Mouse (Mus musculus) NIH3T3 (cell line): ENCODE results near the gene Atp8b4.

Source experiments
- DNase-seq: peaks from one replicate; pipeline ENCODE4 v3.0.0-alpha.2; 2012; ENCODE audit warnings: low read depth

Atp8b4 gene

GRCm38 (mm10) chr2:126360688-126361087, 139.8 kb downstream of the Atp8b4 start:
- peak; percentile 51 for DNase-seq

GRCm38 (mm10) chr2:126359965-126360364, 140.5 kb downstream of the Atp8b4 start:
- DNase-seq: peak; percentile 26

- no peak for DNase-seq
These were observed 141.2 kb downstream of the Atp8b4 start for GRCm38 (mm10) chr2:126359278-126359677.

GRCm38 (mm10) chr2:126358741-126359140, 141.7 kb downstream of the Atp8b4 start:
- DNase-seq: no peak

GRCm38 (mm10) chr2:126355259-126355658, 145.2 kb downstream of the Atp8b4 start:
- no peak for DNase-seq

GRCm38 (mm10) chr2:126351811-126352210, 148.7 kb downstream of the Atp8b4 start:
- peak; percentile 92 for DNase-seq

GRCm38 (mm10) chr2:126343026-126343593, 157.4 kb downstream of the Atp8b4 start:
- no peak for DNase-seq

- DNase-seq: no peak
These were observed 159.0 kb downstream of the Atp8b4 start for GRCm38 (mm10) chr2:126341521-126341920.

- DNase-seq: no peak
These were observed 160.3 kb downstream of the Atp8b4 start for GRCm38 (mm10) chr2:126340201-126340600.

GRCm38 (mm10) chr2:126339516-126339915, 161.0 kb downstream of the Atp8b4 start:
- DNase-seq: no peak

GRCm38 (mm10) chr2:126337143-126337542, 163.3 kb downstream of the Atp8b4 start:
- no peak for DNase-seq

- no peak for DNase-seq
These were observed 168.7 kb downstream of the Atp8b4 start for GRCm38 (mm10) chr2:126331794-126332193.

GRCm38 (mm10) chr2:126323206-126323605, 177.3 kb downstream of the Atp8b4 start:
- peak; percentile 64 for DNase-seq

GRCm38 (mm10) chr2:126322631-126323031, 177.8 kb downstream of the Atp8b4 start:
- peak; percentile 92 for DNase-seq

- DNase-seq: peak; percentile 83
These were observed 182.4 kb downstream of the Atp8b4 start for GRCm38 (mm10) chr2:126318071-126318470.

- DNase-seq: no peak
These were observed 183.5 kb downstream of the Atp8b4 start for GRCm38 (mm10) chr2:126316942-126317341.

GRCm38 (mm10) chr2:126316346-126316745, 184.1 kb downstream of the Atp8b4 start:
- no peak for DNase-seq

GRCm38 (mm10) chr2:126311056-126311455, 189.4 kb downstream of the Atp8b4 start:
- no peak for DNase-seq

- peak; percentile 95 for DNase-seq
These were observed 190.5 kb downstream of the Atp8b4 start for GRCm38 (mm10) chr2:126309994-126310393.

GRCm38 (mm10) chr2:126304621-126305020, 195.9 kb downstream of the Atp8b4 start:
- DNase-seq: peak; percentile 44

GRCm38 (mm10) chr2:126303226-126303625, 197.2 kb downstream of the Atp8b4 start:
- peak; percentile 94 for DNase-seq

GRCm38 (mm10) chr2:126302381-126302780, 198.1 kb downstream of the Atp8b4 start:
- DNase-seq: no peak

- DNase-seq: peak; percentile 65
These were observed 209.8 kb downstream of the Atp8b4 start for GRCm38 (mm10) chr2:126290702-126291101.

- DNase-seq: no peak
These were observed 212.5 kb downstream of the Atp8b4 start for GRCm38 (mm10) chr2:126287942-126288341.
